Mouse (Mus musculus): ENCODE results near the gene Gm11213. TPM values are rescaled to one million over a fixed set of nuclear protein-coding genes. Genes with fewer than 3 reads are reported as not detected.

Gm11213 gene
- polyA plus RNA-seq, 1 experiment from 2014 or later, result not detected

DNA sequence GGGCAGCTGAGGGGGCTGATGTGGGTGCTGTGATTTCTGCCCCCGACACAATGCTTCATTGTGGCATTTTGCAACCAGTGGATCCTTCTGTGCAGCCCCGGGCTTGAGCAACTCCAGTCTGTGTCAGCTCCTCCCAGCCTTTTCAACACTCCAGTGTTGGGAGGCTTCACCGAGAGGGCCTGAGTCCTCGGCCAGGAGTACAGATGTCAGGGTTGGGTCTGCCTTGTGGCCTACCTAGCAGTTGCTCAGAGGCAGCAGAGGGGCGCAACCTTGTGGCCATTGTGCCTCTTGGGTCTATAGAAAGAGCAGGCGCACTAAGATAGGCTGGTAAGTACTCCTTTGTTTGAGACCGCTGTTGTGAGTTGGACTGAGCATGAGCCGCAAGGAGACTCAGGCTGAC lies 45.0 kb downstream of the Gm11213 start:
- Histone ChIP-seq H3K4me3 (ENCODE audit: control insufficient read depth in 1 of 2, insufficient read depth in 1 of 2, low read depth in 1 of 2, low read length in 2 of 2) (no peak overlapping the region), H3K9me3 (ENCODE audit: control insufficient read depth, low read length) (no peaks in the 10 kb centered on the region), H3K27me3 (ENCODE audit: control insufficient read depth, insufficient read depth, low read length) (no peaks in the 10 kb centered on the region), H3K9ac (ENCODE audit: low read length) (no peak overlapping the region), H3K36me3 (ENCODE audit: control insufficient read depth, insufficient read depth, low read length) (peaks cover 1% of the 10 kb centered on the region; the same call in 1 of the 2 replicates), H3K4me2 (ENCODE audit: low read length) (peak overlapping the region; percentile 74; the same call in 1 of the 2 replicates), H3K4me1 (ENCODE audit: control insufficient read depth in 2 of 2, insufficient read depth in 2 of 2, low read length in 2 of 2) (peaks cover 26% of the 10 kb centered on the region in 2 experiments), H3K27ac (replicated peaks in 1 of 2; ENCODE audit: control insufficient read depth in 1 of 2, insufficient read depth in 1 of 2, low read depth in 2 of 2, low read length in 2 of 2) (no peak overlapping the region)
- 50% methylated on average over 8 of the region's 8 CpGs for WGBS
- ATAC-seq (ENCODE audit: insufficient number of reproducible peaks, insufficient read depth, low FRiP score, low read depth), result no peak

- Histone ChIP-seq H3K4me3 (ENCODE audit: control insufficient read depth in 1 of 2, insufficient read depth in 1 of 2, low read depth in 1 of 2, low read length in 2 of 2) (peak overlapping the region; percentile 71 to 85), H3K9me3 (ENCODE audit: control insufficient read depth, low read length) (no peaks in the 10 kb centered on the region), H3K9ac (ENCODE audit: low read length) (peak overlapping the region; percentile 77), H3K27me3 (ENCODE audit: control insufficient read depth, insufficient read depth, low read length) (no peaks in the 10 kb centered on the region), H3K4me1 (ENCODE audit: control insufficient read depth in 2 of 2, insufficient read depth in 2 of 2, low read length in 2 of 2) (peaks cover 26% of the 10 kb centered on the region in 2 experiments), H3K4me2 (ENCODE audit: low read length) (peak overlapping the region; percentile 74), H3K27ac (replicated peaks in 1 of 2; ENCODE audit: control insufficient read depth in 1 of 2, insufficient read depth in 1 of 2, low read depth in 2 of 2, low read length in 2 of 2) (peak overlapping the region in 1 of 2 experiments; percentile 39; a peak in 1 of 4 replicates), H3K36me3 (ENCODE audit: control insufficient read depth, insufficient read depth, low read length) (peaks cover 7% of the 10 kb centered on the region; the same call in 1 of the 2 replicates)
- no peak for ATAC-seq (ENCODE audit: insufficient number of reproducible peaks, insufficient read depth, low FRiP score, low read depth)
- 40% methylated on average over 9 of the region's 9 CpGs for WGBS
These were observed 45.8 kb downstream of the Gm11213 start for GRCm38 (mm10) chr4:63559127-63559697.

GRCm38 (mm10) chr4:63558407-63559081 lies 46.5 kb downstream of the Gm11213 start, which contains the start of gene Tmem268:
TSS of gene Tmem268 (plus strand) at chr4:63558781.
- under 1% methylated on average over 65 of the region's 81 CpGs for WGBS
- H3K27ac ChIP-seq (replicated peaks in 1 of 2; ENCODE audit: control insufficient read depth in 1 of 2, insufficient read depth in 1 of 2, low read depth in 2 of 2, low read length in 2 of 2), result peak within 1 kb of the TSS; percentile 29 to 53; a peak in 2 of 4 replicates
- peaks cover 26% of the 10 kb centered on the region in 2 experiments for H3K4me1 ChIP-seq (ENCODE audit: control insufficient read depth in 2 of 2, insufficient read depth in 2 of 2, low read length in 2 of 2)
- peak within 1 kb of the TSS; percentile 74 for H3K4me2 ChIP-seq (ENCODE audit: low read length)
- H3K4me3 ChIP-seq (ENCODE audit: control insufficient read depth in 1 of 2, insufficient read depth in 1 of 2, low read depth in 1 of 2, low read length in 2 of 2), result peak within 1 kb of the TSS; percentile 71 to 85
- H3K9me3 ChIP-seq (ENCODE audit: control insufficient read depth, low read length), result no peaks in the 10 kb centered on the region
- H3K9ac ChIP-seq (ENCODE audit: low read length), result peak within 1 kb of the TSS; percentile 77
- H3K36me3 ChIP-seq (ENCODE audit: control insufficient read depth, insufficient read depth, low read length), result peaks cover 13% of the 10 kb centered on the region; the same call in 1 of the 2 replicates
- ATAC-seq (ENCODE audit: insufficient number of reproducible peaks, insufficient read depth, low FRiP score, low read depth), result peak; percentile 77
- H3K27me3 ChIP-seq (ENCODE audit: control insufficient read depth, insufficient read depth, low read length), result no peaks in the 10 kb centered on the region

GRCm38 (mm10) chr4:63557124-63558059 lies 47.7 kb downstream of the Gm11213 start:
- Histone ChIP-seq H3K9ac (ENCODE audit: low read length) (peak overlapping the region; percentile 77; the same call in 1 of the 2 replicates), H3K9me3 (ENCODE audit: control insufficient read depth, low read length) (no peaks in the 10 kb centered on the region)
- ATAC-seq (ENCODE audit: insufficient number of reproducible peaks, insufficient read depth, low FRiP score, low read depth), result no peak

GRCm38 (mm10) chr4:63556665-63557064 lies 48.4 kb downstream of the Gm11213 start:
- ATAC-seq (ENCODE audit: insufficient number of reproducible peaks, insufficient read depth, low FRiP score, low read depth), result no peak
- Histone ChIP-seq H3K4me1 (ENCODE audit: control insufficient read depth in 2 of 2, insufficient read depth in 2 of 2, low read length in 2 of 2) (peaks cover 26% of the 10 kb centered on the region in 2 experiments), H3K27me3 (ENCODE audit: control insufficient read depth, insufficient read depth, low read length) (no peaks in the 10 kb centered on the region), H3K27ac (replicated peaks in 1 of 2; ENCODE audit: control insufficient read depth in 1 of 2, insufficient read depth in 1 of 2, low read depth in 2 of 2, low read length in 2 of 2) (peak overlapping the region in 1 of 2 experiments; percentile 53; a peak in 3 of 4 replicates), H3K4me2 (ENCODE audit: low read length) (peak overlapping the region; percentile 74; the same call in 1 of the 2 replicates), H3K4me3 (ENCODE audit: control insufficient read depth in 1 of 2, insufficient read depth in 1 of 2, low read depth in 1 of 2, low read length in 2 of 2) (no peak overlapping the region), H3K36me3 (ENCODE audit: control insufficient read depth, insufficient read depth, low read length) (peaks cover 31% of the 10 kb centered on the region), H3K9ac (ENCODE audit: low read length) (no peak overlapping the region), H3K9me3 (ENCODE audit: control insufficient read depth, low read length) (no peaks in the 10 kb centered on the region)
- WGBS, result 50% methylated on average over 5 of the region's 5 CpGs

More at GRCm38 (mm10) chr4:63557124-63558059, 47.7 kb downstream of the Gm11213 start:
- Histone ChIP-seq H3K4me1 (ENCODE audit: control insufficient read depth in 2 of 2, insufficient read depth in 2 of 2, low read length in 2 of 2) (peaks cover 26% of the 10 kb centered on the region in 2 experiments), H3K27me3 (ENCODE audit: control insufficient read depth, insufficient read depth, low read length) (no peaks in the 10 kb centered on the region), H3K36me3 (ENCODE audit: control insufficient read depth, insufficient read depth, low read length) (peaks cover 24% of the 10 kb centered on the region), H3K4me2 (ENCODE audit: low read length) (peak overlapping the region; percentile 74), H3K27ac (replicated peaks in 1 of 2; ENCODE audit: control insufficient read depth in 1 of 2, insufficient read depth in 1 of 2, low read depth in 2 of 2, low read length in 2 of 2) (peak overlapping the region; percentile 13 to 53; a peak in 2 of 4 replicates), H3K4me3 (ENCODE audit: control insufficient read depth in 1 of 2, insufficient read depth in 1 of 2, low read depth in 1 of 2, low read length in 2 of 2) (peak overlapping the region in 1 of 2 experiments; percentile 71; a peak in 1 of 4 replicates)
- 22% methylated on average over 16 of the region's 16 CpGs for WGBS

GRCm38 (mm10) chr4:63555111-63555510 lies 50.0 kb downstream of the Gm11213 start:
- no peaks in the 10 kb centered on the region for H3K27me3 ChIP-seq (ENCODE audit: control insufficient read depth, insufficient read depth, low read length)
- peaks cover 44% of the 10 kb centered on the region for H3K36me3 ChIP-seq (ENCODE audit: control insufficient read depth, insufficient read depth, low read length)
- H3K9ac ChIP-seq (ENCODE audit: low read length), result no peak overlapping the region
- no peak overlapping the region for H3K27ac ChIP-seq (replicated peaks in 1 of 2; ENCODE audit: control insufficient read depth in 1 of 2, insufficient read depth in 1 of 2, low read depth in 2 of 2, low read length in 2 of 2)
- H3K4me3 ChIP-seq (ENCODE audit: control insufficient read depth in 1 of 2, insufficient read depth in 1 of 2, low read depth in 1 of 2, low read length in 2 of 2), result no peak overlapping the region
- no peak overlapping the region for H3K4me2 ChIP-seq (ENCODE audit: low read length)
- WGBS, result 96% methylated on average over 2 of the region's 2 CpGs
- H3K4me1 ChIP-seq (ENCODE audit: control insufficient read depth in 2 of 2, insufficient read depth in 2 of 2, low read length in 2 of 2), result peaks cover 22 to 26% of the 10 kb centered on the region in 2 experiments
- no peaks in the 10 kb centered on the region for H3K9me3 ChIP-seq (ENCODE audit: control insufficient read depth, low read length)
- ATAC-seq (ENCODE audit: insufficient number of reproducible peaks, insufficient read depth, low FRiP score, low read depth), result no peak

DNA sequence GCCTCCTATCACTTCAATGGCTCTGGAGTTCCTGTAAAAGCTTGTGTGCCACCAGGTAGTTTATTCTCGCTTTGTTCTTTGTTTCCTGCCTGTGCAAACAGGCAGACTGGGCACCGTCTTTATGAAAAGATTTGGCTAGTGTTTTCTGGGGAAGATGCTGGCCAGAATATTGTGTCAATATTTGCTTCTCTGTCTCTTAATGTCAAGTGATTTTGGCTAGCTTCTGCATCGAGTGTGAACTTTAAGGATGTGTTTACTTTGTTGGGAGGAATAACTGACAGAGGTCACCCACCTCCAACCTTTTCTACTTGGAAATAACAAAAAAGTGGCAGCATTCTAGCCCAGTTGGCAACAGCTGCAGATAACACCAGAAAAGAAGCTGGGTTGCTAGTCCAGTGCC lies 50.4 kb downstream of the Gm11213 start:
- ATAC-seq (ENCODE audit: insufficient number of reproducible peaks, insufficient read depth, low FRiP score, low read depth), result no peak
- no peak overlapping the region for H3K27ac ChIP-seq (replicated peaks in 1 of 2; ENCODE audit: control insufficient read depth in 1 of 2, insufficient read depth in 1 of 2, low read depth in 2 of 2, low read length in 2 of 2)
- no peaks in the 10 kb centered on the region for H3K27me3 ChIP-seq (ENCODE audit: control insufficient read depth, insufficient read depth, low read length)
- no peak overlapping the region for H3K9ac ChIP-seq (ENCODE audit: low read length)
- H3K4me3 ChIP-seq (ENCODE audit: control insufficient read depth in 1 of 2, insufficient read depth in 1 of 2, low read depth in 1 of 2, low read length in 2 of 2), result no peak overlapping the region
- no peaks in the 10 kb centered on the region for H3K9me3 ChIP-seq (ENCODE audit: control insufficient read depth, low read length)
- H3K36me3 ChIP-seq (ENCODE audit: control insufficient read depth, insufficient read depth, low read length), result peaks cover 46% of the 10 kb centered on the region
- WGBS, result 75% methylated on average over 3 of the region's 3 CpGs
- H3K4me1 ChIP-seq (ENCODE audit: control insufficient read depth in 2 of 2, insufficient read depth in 2 of 2, low read length in 2 of 2), result peaks cover 18 to 21% of the 10 kb centered on the region in 2 experiments
- H3K4me2 ChIP-seq (ENCODE audit: low read length), result no peak overlapping the region
